Mouse (Mus musculus) lung, postnatal 25 days (tissue): ENCODE data around the gene Fdx1l.
A peak's percentile ranks its signal among the peaks of the same experiment; 100 is the strongest.
"Not testable (repeated sequence)": the region's sequence is repeated elsewhere in the genome, so short reads cannot be mapped to it uniquely, and the experiment has no call there.

Experiments used
- DNase-seq: peaks from one replicate; pipeline ENCODE4 v3.0.0; 2022; ENCODE audit warnings: low spot score

Fdx1l gene

DNA sequence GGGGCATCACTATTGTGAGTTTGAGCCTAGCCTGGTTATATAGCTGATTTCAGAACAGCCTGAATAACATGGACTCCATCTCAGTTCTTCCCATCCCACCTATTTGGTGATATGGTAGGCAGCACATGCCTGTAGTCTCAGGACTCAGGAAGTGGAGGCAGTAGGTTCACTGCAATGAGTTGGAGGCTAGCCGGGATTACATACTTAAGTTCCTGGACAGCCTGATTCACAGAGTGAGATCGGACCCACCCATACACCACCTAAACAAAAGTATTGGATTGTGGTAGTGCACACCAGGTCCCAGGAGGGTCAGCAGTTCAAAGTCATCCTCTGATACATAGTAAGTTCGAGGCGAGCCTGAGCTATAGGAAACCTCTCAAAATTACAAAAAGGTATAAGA, 773 bp downstream of the Fdx1l start:
- DNase-seq, result no peak

DNA sequence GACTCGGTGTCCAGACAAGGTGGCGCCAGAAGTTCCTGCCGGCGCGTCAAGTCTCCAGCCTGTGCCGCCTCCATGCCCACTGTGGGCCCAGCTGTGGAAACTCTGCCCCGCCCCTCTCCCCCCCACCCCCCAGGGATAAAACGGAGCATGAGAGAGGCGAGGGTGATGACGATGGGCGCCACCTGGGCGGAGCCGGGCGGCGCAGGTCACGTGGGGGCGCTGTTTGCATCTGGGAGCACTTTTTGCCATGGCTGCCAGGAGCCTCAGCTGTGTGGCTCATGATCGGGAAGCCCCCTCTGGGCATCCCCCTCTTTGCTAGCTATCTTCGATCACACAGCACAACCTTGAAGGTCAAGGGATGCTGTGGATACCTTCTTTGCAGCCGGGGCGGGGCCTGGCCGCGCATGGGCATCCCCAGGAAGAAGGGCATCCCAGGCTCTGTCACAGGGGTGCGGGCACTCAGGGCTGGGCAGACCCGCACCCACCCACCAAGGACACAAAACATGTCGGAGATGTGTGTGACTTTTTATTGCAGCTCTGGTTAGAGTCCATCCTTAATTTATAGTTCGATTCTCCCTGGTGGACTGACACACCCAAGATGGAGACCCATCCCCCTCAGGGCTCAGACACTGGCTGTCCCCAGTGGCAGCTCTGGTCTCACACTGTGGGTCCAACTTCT, 6.3 kb downstream of the Fdx1l start, which contains the start of gene Zglp1:
Gene Zglp1 (minus strand): TSS at position 88 of the 679 bp plus-strand sequence.
- DNase-seq, result no peak

DNA sequence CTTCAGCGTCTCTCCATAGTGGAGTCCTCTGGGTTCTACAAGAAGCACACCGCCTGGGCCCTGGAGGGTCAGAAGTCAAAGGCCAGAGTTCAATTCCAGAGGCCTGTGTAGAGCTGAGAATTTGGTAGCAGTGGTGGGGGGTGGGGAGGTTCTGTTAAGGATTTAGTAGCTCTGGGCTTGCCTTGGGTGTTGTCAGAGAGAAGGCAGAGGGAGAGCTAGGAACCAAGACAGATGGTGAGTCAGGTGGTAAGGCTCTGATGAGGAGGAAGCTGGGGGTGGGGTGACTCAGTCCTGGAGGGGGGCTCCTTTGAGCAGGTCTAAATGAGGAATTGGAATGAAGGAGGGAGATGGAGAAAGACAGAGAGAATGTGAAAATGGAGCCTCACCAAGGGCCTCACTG, 10.5 kb downstream of the Fdx1l start:
- DNase-seq, result no peak

DNA sequence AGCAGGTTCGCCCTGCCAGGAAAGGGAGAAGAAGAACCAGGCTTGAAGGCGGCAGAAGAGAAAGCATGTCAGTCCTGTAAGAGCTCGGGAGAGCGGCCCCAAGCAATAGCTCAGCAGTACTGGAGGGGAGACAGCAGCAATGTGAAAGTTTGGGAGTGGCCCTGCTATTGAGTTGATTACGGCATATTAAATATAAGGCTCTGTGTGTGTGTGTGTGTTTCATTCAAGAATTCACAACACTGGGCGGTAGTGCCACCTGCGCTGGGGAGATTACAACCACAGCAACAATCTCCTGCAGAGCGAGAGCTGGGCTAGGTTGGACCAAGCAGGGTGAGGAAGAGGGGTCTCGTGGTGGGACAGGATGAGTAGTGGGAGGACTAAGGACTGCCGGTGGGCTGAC, 21.8 kb downstream of the Fdx1l start:
- DNase-seq, result no peak

DNA sequence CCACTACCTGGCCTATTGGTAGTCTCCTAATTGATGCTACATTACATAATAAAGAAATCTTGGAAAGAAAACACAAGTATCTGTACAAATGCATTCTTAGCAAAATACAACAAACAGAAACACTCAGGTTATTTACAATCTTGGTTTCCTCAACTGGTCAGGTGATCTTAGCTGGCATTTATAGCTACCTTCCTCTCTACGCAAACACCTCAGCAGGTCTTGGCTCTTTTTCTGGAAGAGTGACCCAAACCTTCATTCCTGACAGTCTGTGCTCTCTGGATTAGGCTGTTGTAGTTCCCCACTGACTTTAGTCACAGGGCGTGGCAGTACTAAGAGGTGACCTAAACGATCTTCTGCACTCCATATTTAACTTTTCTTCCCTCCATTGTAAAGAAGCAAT, 28.2 kb downstream of the Fdx1l start:
- DNase-seq, result no peak

DNA sequence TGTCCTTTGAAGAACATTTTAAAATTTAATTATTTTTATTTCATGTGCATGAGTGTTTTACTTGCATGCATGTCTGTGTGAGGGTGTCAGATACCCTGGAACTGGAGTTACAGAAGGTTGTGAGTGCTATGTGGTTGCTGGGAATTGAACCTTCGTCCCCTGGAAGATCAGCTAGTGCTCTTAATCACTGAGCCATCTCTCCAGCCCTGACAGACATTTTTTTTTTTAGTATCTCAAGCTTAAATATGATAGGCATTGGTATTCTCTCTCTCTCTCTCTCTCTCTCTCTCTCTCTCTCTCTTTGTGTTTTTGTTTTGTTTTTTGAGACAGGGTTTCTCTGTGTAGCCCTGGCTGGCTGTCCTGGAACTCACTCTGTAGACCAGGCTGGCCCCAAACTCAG, 28.6 kb downstream of the Fdx1l start:
- DNase-seq, result not testable (repeated sequence)

DNA sequence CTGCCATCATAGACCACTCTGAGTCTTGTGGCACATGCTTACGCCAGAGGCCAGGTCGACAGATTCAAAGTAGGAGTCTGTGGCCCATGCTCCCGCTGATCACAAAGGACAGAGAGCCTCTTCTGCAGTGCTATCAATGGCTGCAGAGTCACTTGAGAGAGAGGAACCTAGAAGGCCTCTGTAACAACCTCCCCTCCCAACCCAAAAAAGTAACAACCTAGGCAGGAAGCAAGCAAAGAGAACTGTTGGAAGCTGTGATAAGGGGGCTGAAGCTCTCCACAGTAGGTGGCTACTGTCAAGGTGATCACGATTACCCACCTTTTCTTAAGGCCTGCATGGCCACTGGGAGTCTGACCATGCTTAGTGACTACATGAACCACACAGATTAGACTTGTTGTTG, 29.9 kb downstream of the Fdx1l start:
- DNase-seq, result no peak

GRCm38 (mm10) chr9:21041308-21041707, 32.1 kb downstream of the Fdx1l start:
- no peak for DNase-seq

DNA sequence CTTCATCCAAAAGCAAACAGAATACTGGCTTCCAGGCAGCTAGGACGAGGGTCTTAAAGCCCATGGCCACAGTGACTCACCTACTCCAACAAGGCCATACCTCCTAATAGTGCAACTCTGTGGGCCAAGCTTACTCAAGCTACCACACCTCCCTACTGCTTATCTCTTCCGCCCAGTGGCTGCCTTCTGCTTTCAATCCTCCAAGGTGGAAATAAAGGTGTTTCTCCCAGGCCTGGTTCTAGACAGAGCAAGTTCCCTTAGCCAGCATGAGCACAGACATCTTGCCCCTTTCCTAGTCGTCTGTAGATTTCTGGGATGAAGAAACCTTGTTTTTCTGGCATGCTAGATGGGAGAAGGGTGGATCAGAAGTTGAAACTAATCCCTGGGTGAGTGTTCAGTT, 33.6 kb downstream of the Fdx1l start:
- no peak for DNase-seq

DNA sequence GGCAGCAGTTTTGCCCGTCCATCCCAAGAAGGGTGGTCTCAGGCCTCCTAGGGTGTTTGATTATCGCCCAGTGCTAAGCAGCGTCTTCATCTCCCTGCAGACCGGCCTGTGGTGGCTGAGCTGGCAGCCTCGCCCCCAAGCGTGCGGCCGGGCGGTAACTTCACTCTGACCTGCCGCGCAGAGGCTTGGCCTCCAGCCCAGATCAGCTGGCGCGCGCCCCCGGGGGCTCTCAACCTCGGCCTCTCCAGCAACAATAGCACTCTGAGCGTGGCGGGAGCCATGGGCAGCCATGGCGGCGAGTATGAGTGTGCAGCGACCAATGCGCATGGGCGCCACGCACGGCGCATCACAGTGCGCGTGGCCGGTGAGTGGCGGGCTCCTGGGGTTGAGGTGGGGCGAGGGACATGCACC, 35.9 kb downstream of the Fdx1l start:
- no peak for DNase-seq

GRCm38 (mm10) chr9:21036666-21037065, 36.7 kb downstream of the Fdx1l start:
- no peak for DNase-seq

DNA sequence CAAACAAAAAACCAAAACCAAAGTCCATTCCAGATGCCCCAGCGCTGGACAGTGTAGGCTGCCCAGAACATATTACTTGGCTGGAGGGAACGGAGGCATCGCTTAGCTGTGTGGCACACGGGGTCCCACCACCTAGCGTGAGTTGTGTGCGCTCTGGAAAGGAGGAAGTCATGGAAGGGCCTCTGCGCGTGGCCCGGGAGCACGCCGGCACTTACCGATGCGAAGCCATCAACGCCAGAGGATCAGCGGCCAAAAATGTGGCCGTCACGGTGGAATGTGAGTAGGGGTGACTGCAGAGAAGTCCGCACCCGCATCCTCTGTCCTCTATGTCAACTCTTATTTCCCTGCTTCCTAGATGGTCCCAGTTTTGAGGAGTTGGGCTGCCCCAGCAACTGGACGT, 37.3 kb downstream of the Fdx1l start:
- DNase-seq, result no peak

- DNase-seq, result no peak
Measured at GRCm38 (mm10) chr9:21035586-21035985, 37.8 kb downstream of the Fdx1l start.

- DNase-seq, result no peak
Measured at GRCm38 (mm10) chr9:21034481-21035085, 38.8 kb downstream of the Fdx1l start.

DNA sequence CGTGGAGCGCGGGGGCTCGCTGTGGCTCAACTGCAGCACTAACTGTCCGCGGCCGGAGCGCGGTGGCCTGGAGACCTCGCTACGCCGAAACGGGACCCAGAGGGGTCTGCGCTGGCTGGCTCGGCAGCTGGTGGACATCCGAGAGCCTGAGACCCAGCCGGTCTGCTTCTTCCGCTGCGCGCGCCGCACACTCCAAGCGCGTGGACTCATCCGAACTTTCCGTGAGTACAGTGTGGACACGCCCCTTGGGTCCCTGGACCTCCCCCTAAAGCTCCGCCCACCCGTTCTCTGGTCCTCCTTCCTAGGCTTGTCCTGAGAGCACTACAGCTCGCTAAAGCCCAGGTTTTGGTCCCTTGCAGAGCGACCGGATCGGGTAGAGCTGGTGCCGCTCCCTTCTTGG, 40.3 kb downstream of the Fdx1l start:
- DNase-seq, result peak; percentile 95

- DNase-seq, result no peak
Measured at GRCm38 (mm10) chr9:21032491-21032890, 40.9 kb downstream of the Fdx1l start.

DNA sequence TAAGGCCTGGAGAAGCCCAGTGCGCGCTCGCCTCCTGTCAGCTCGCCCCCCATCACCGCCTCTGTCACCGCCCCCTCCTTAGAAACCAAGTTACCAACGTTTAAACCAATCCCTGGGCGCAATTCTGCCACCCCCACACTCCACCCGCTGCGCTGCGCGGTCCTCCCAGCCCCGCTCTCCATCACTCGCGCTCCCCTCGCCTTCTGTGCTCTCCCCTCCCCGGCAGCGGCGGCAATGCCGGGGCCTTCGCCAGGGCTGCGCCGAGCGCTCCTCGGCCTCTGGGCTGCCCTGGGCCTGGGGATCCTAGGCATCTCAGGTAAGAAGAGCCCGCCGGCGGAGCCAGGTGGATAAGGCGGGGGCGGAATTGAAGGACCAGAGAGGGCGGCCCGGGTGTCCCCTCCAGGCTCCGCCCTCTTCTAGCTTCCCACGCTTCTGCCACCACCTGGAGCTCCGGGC, 41.5 kb downstream of the Fdx1l start, which contains the start of gene Icam5:
Gene Icam5 (plus strand): TSS at position 178 of the 456 bp plus-strand sequence.
- no peak for DNase-seq

DNA sequence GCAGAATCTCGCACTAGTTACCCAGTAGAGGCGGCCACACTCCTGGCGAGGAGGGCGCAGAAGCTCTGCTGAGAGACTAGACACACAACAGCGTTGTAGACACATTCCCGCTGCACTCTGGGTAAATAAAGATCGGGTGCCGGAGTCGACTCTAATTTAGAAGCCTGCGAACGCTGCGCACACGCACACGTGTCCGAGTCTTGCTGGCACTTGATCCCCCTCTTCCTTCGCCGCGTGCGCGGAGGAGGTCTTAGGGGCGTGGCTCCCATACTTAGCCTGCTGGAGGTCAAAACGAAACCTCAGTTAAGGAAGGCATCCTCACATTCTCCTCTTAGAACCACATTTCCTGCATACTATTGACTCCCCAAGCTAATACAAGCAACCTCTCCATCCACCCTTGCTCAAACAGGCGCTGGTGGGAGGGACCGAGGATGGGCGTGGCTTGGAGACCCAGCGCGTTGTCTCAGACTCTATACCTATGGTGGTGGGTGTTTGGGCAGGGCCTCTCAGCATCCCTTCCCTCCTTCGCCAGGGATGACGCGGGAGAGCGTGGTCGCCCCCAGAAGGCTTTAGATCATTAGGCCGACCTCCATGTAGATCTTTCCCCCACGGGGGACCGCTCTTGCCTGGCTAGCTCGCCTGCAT, 42.0 kb downstream of the Fdx1l start:
- DNase-seq, result peak; percentile 57

- DNase-seq, result peak; percentile 95
Measured at GRCm38 (mm10) chr9:21030781-21031250, 42.6 kb downstream of the Fdx1l start.

- no peak for DNase-seq
Measured at GRCm38 (mm10) chr9:21030055-21030600, 43.3 kb downstream of the Fdx1l start.

DNA sequence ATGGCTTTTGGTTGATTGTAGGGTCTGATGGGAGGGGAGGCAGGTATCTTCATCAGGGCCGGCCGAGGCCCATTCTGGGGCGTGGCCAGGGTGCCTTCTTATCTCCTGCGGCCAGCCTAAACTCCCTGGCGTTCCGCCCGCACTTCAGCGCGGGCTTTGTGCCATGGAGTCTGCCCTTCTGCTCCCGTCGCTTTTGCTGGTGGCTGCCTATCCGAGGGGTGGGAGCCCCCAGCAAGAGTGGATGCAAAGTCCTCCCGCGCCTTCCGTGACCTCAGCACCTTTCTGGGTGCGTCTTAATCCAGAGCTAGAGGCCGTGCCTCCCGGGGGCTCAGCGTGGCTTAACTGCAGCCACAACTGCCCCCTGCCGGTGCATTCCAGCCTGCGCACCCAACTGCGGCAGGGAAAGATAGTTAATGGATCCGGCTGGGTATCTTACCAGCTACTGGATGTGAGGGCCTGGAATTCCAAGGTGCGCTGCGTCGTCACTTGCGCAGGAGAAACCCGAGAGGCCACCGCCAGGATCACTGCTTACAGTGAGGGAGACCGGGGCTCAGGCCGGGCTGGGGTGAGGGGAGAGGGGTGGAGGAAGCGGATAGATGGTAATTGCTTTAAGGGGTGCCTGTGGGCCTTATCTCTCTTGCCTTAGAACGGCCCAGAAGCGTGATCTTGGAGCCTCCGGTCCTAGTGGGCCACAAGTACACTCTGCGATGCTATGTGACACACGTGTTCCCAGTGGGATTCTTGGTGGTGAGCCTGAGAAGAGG, 43.9 kb downstream of the Fdx1l start, which contains the start of gene Icam4:
Gene Icam4 (plus strand): TSS at position 83 of the 764 bp plus-strand sequence.
- DNase-seq, result peak; percentile 86

GRCm38 (mm10) chr9:21028560-21029110, 44.8 kb downstream of the Fdx1l start:
- no peak for DNase-seq
